Mouse (Mus musculus): ENCODE measurements around the gene Bad. TPM values are rescaled to one million over a fixed set of nuclear protein-coding genes. Genes with fewer than 3 reads are reported as not detected.
A peak's percentile ranks its signal among the peaks of the same experiment; 100 is the strongest.

Bad gene
- total RNA-seq, 1 experiment from 2014 or later = 10.3 TPM

DNA sequence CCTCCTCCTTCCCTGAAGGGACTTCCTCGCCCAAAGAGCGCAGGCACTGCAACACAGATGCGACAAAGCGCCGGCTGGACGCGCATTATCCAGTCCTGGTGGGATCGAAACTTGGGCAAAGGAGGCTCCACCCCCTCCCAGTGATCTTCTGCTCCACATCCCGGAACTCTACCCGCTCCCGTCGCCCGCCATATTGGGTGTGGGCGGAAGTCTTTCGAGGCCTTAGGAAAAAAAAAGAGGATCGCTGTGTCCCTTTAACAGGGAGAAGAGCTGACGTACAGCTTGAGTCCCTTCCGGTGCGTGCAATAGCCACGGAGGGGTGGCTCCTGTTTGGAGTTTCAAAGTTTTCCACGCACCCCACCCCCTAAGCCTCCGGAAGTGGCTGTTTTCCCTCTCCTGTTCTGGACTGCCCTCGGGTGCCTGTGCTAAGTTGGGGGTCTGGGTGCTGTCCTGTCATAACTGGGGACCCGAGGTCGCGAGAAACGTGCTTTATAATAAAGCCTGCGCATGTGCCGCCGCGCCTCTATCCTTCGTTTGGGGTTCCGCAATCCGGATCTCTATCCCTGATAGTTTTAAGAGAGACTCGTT lies 9.8 kb downstream of the Bad start:
- peak; percentile 77 for ATAC-seq (replicated peaks; ENCODE audit: insufficient number of reproducible peaks, low FRiP score, low TSS enrichment, poor library complexity, severe bottlenecking)

DNA sequence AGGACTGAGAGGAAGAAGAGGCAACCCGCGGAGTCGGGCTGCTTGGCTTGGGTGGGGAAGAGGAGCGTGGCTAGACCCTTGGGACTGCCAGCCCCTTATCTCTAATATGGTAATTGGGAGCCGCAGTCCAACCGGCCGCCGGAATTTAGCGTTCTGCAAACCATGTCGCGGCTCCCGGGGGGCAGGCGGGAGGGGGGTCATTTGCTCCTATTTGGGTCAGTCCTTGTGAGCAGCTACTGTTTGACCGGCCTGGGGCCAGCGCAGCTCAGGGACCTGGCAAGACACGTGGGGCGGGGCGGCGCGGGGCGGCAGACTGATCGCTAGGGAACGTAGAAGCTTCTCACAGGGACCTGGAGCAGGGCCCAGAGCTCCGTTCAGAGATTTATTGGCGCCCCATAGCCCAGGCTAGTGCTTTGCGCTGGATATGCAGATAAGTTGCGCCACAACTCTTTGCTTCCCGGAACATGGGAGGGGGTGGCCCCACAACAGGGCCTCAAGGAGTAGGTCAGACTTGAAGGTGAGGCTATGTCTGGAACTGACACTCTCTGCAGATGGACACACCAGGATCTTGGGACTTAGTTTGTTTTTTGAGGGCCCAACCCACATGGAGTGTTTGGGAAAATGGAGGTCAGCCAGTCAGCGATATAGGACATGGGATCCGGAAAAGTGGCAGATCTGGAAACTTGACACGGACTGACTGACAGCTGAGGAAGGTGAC lies 10.5 kb downstream of the Bad start:
- 0 out of 2 replicates have a peak, but pooled peaks have one; percentile 7 for ATAC-seq (replicated peaks; ENCODE audit: insufficient number of reproducible peaks, low FRiP score, low TSS enrichment, poor library complexity, severe bottlenecking)

DNA sequence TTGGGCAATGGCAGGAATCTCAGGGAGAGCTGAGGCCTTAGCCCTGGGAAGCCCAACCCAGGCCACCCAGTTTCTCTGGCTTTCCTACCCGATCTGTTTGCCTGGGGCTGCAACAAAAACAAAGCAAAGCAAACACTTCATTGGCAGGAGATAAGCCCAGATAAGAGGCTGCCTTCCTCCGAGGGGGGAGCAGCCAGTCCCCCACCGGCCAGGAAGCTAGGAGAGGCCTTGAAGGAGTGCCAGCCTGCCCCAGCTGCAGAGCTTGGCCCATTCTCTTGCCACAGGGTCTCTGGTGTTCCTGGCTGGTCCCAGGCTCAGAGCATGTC lies 11.0 kb downstream of the Bad start:
- ATAC-seq (replicated peaks; ENCODE audit: insufficient number of reproducible peaks, low FRiP score, low TSS enrichment, poor library complexity, severe bottlenecking) = no peak

DNA sequence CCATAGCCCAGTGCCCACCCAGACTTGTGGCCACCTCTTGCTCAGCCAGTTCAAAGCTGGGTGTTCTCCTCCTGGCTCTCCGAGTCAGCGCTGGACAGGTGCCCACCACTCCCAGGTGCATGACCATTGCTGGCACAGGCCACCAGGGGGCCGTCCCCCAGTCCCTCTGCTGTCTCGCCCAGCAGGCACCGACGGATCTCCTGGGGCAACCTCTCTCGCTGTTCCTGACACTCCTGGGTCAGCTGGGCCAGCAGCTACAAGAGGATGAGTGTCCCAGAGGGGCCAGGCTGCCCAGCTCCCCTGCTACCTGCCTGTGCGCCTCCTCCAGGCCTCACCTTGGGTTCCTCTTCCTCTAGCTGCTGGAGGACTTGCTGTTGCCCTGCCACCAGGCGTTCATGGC lies 12.4 kb downstream of the Bad start:
- no peak for ATAC-seq (replicated peaks; ENCODE audit: insufficient number of reproducible peaks, low FRiP score, low TSS enrichment, poor library complexity, severe bottlenecking)

DNA sequence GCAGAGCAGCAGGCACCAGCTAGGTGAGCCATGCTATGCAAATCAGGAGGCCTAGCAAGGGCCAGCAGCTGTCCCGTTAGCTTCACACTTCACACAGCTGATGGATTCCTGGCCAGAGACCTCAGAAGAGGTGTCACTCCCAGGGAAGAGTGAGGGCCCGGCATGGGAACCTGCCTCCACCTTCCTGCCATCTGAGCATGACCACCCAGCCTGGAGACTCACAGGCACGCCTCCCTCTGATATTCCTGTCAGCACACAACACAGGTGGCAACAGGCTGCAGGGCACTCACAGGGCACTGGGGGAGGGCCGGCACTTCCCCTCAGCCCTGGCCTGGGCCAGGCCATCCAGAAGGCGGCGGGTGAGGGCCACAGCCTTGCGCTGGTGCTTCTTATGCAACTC lies 13.8 kb downstream of the Bad start:
- ATAC-seq (replicated peaks; ENCODE audit: insufficient number of reproducible peaks, low FRiP score, low TSS enrichment, poor library complexity, severe bottlenecking) = no peak

DNA sequence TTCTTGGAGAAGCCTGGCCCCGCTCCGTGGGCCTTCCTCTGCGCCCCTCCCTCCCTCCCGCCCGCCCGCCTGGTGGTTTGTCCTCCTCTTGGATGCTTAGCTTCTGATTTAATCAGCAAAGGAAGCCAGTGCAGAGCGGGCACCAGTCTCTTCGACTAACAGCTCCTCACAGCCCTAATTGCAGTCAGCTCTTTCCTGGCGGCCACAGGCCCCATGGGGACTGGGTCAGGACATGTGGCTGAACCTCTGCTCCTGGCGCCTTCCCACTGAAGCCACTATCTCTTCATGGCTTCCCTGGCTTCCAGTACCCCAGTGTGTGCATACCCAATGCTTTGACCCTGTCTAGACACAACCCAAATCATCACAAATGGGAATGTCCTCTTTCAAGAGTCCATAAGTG lies 14.8 kb downstream of the Bad start:
- no peak for ATAC-seq (replicated peaks; ENCODE audit: insufficient number of reproducible peaks, low FRiP score, low TSS enrichment, poor library complexity, severe bottlenecking)

DNA sequence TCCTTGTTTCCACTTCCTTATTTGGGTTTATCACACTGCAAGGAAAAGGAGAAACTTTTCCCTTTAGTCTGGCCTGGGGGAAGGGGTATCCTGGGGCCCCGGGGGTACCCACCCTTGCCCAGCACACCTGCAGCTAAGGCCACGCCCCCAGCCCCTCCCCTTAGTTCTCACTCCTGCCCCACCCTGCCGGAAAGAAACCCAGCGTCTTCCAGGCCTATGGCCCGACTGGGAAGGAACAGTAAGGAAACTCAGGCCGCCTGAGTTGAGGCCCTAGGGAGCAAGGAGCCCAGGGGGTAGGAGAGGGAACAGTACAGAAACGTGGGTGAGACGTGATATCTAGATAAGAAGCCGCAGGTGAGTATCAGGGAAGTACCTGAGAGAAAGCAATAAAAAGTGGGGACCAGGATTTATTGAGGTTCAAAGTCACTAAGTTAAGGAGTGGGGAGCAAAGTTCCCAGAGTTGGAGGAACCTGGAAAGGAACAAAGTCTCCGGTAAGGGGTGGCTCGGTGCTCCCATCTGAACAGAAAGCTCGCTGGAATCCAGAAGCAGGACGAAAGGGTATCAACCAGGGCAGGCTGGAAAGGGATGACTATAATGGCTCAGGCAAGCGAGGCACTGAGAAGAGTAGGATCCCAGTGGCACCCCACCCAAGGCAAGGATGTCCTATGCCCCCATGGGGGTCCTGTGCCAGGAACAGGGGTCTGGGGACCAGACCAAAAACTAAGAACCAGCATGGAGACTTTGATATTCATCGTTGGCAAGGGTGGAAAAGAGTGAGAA lies 27.0 kb downstream of the Bad start:
- ATAC-seq (replicated peaks; ENCODE audit: insufficient number of reproducible peaks, low FRiP score, low TSS enrichment, poor library complexity, severe bottlenecking) = no peak

DNA sequence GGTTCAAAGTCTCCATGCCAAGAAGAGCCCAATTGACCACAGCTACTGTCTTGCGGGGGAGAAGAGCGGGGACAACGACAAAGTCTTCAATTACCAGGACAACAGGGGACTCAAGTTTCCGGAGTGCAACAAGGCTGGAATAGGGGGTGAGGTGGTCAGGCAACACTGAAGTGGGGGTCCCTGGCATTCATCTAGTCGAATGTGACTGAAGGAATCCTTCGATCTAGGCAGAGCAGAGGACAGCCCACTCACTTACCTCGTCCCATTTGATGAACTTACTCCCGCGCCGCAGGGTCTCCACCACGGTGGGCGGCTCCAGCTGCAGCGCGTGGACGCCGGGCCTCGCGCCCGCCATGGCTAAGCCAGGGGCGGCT lies 27.6 kb downstream of the Bad start:
- no peak for ATAC-seq (replicated peaks; ENCODE audit: insufficient number of reproducible peaks, low FRiP score, low TSS enrichment, poor library complexity, severe bottlenecking)

DNA sequence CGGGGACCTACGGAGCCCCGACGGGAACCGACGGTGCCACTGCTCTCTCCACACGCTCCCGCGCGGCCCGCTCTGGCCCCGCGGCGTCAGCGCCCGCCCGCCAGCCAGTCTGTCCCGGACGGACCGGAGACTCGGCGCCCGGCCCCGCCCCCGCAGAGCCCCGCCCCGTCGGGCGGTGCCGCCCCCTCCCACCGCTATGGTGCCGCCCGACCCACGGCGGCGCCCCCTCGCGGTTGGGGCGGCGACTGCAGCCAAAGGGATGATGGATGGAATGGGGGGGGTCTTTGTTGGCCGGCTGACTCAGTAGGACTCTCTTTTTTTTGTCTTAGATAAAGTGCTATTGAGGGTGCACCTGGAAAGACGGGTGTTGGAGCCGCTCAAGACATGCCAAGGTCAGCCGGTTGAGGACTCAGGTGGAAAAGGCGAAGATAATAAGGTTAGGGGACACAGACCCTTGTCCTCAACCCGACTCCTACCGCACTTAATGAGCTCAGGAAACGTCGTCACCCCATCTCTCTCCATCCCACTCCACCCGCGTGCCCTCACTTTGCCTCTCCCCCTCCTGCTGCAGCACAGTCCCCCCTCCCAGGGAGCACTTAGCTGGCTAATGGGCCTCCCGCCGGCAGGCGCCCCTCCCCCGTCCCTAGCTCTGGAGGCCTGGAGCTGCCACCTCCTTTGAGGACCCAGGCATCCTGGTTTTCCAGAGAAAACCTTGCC lies 28.2 kb downstream of the Bad start:
- no peak for ATAC-seq (replicated peaks; ENCODE audit: insufficient number of reproducible peaks, low FRiP score, low TSS enrichment, poor library complexity, severe bottlenecking)

DNA sequence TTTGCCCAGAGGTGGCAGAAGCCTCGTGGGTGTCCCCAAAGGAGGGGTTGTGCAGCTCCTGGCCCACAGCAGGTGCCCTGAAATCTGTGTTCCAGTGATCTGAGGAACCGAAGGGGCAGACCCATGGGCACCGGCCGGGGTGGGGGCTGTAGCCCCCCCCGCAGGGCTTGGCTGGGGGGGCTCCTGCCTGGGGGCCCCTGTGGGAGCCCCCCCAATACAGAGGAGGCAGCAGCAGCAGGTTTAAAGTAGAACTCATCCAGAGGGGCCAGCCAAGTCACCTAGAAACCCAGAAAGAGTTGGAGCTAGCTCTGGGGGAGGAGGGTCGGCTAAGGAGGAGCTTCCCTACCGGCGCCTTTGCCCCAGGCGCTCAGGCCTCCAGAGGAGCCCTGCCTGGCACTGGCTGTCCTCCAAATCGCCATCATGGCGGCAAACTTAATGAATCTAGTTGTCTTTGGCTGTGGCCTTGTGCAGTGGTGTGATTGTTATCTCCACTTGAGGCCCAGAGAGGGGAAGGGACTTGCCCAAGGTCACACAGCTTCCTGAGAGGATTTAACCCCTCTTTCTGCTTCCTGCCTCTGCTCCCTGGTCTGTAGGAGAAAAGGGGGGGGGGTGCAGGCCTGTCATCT lies 28.9 kb downstream of the Bad start:
- ATAC-seq (replicated peaks; ENCODE audit: insufficient number of reproducible peaks, low FRiP score, low TSS enrichment, poor library complexity, severe bottlenecking) = no peak

DNA sequence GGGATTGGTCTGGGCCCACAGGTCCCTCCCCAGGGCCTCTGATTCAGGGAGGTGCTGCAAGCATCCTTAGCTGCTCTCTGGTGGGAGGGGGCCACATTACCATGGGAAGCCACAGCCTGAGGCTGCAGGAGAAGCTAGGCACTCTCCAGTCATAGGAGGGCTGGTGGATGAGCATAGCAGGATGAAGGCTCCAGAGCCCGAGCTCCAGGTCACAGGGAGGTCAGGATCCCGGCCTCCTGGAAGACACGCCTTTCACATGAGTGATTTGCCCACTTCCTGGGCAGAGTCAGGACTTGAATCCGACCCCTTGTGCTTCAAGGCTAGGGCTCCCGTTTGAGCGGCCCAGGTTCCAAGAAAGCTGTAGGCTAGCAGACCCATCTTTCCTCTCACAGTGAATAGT lies 30.0 kb downstream of the Bad start:
- ATAC-seq (replicated peaks; ENCODE audit: insufficient number of reproducible peaks, low FRiP score, low TSS enrichment, poor library complexity, severe bottlenecking) = no peak

DNA sequence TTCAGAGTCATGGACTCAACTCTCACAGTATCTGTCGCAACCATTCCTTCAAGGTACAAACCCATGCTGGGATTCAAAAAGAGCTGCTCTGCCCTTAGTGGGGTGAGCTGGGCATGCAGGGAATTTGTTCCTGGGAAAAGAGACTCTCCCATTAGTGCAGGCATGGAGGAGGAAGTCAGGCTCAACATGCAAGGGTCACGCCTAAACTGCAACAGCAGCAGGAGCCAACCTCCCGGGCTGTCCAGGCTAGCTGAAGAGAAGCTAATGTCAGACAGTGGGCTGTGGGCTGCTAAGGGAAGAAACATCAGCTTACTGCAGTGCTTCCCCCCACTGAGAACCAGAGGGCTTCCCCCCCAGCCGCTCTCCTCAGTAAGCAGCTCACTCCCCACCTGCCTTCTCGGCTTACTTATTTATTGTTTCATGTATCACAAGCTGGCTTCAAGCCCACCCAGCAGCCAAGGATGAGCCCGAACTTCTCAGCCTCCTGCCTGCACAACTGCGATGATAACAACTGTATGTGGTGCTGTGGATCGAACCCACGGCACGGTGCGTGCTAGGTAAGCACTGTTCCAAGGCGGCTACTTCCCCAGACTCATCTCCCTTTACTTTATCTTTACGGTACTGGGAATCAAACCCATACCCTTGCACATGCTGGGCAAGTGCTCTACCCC lies 30.7 kb downstream of the Bad start:
- ATAC-seq (replicated peaks; ENCODE audit: insufficient number of reproducible peaks, low FRiP score, low TSS enrichment, poor library complexity, severe bottlenecking) = no peak

DNA sequence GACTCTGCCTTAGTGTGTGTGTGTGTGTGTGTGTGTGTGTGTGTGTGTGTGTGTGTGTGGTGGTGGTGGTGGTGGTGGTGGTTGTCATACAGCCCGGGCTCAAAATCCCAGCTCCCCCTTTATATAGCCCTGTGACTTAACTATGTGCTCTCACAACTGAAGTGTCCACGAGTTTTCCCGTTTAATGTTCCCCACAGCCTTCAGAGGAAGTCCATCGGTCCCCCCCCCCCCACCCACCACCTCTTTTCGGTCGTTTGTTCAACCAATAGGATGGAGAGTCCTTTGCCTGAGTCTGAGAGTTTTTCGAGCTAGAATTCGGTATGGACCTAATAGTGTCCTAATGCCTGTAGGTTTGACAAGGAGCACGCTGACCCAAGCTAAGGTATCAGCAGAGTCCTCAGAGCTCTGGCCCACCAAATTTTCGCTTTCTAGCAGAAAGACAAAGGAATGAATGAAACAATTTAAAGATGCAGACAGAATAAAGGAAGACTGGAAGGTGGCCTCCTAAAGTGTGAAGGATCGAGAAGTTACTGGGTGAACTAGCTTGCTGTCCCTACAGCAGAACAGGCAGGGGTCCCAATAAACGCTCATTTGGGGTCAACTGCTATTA lies 32.0 kb downstream of the Bad start:
- no peak for ATAC-seq (replicated peaks; ENCODE audit: insufficient number of reproducible peaks, low FRiP score, low TSS enrichment, poor library complexity, severe bottlenecking)

DNA sequence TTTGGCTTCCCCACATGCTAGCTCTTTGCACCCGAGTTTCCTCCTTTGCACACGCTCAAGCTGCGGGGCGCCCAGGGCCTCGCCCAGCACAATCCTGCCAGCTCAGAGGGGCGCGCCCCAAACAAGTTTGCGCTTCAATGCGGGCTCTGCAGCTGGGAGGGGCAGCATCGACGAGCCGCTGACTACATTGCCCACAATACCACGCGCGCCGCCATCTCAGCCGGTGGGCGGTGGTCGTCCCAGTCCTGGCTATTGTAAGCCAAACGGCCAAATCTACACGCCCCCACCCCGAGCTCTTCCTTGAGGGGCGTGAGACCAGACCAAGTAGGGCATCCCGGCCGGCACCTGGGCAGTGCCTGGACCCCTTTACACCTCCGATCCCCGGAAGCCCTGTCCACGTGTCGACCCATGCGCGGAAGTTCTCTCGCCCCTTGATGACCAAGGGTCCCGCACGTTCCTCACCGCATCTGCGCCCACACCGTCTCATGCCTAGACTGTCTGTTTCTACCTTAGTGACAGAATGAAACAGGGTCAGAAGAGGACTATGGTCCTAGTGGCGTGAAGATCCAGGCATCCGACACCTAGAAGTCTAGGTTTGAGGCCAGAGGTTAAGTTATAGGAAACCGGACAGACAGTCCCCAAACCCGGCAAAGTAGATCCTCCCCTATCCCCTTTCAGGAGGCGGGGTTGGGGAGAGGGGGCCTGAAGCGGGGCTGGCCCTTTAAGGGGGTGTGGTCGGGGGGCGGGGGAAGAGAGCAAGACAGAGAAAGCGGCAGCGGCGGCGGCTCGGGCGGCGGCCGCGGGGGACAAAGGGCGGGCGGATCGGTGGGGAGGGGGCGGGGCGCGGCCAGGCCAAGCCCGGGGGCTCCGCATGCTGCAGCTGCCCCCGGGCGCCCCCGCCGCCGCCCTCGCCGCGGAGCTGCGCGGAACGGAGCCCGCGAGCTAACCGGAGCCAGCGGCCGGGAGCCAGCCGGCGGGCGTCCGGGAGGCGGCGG lies 32.8 kb downstream of the Bad start, which contains the start of gene Ppp1r14b:
Ppp1r14b (plus strand) TSS at position 758 of the 995 bp plus-strand sequence.
- peak; percentile 68 for ATAC-seq (replicated peaks; ENCODE audit: insufficient number of reproducible peaks, low FRiP score, low TSS enrichment, poor library complexity, severe bottlenecking)

DNA sequence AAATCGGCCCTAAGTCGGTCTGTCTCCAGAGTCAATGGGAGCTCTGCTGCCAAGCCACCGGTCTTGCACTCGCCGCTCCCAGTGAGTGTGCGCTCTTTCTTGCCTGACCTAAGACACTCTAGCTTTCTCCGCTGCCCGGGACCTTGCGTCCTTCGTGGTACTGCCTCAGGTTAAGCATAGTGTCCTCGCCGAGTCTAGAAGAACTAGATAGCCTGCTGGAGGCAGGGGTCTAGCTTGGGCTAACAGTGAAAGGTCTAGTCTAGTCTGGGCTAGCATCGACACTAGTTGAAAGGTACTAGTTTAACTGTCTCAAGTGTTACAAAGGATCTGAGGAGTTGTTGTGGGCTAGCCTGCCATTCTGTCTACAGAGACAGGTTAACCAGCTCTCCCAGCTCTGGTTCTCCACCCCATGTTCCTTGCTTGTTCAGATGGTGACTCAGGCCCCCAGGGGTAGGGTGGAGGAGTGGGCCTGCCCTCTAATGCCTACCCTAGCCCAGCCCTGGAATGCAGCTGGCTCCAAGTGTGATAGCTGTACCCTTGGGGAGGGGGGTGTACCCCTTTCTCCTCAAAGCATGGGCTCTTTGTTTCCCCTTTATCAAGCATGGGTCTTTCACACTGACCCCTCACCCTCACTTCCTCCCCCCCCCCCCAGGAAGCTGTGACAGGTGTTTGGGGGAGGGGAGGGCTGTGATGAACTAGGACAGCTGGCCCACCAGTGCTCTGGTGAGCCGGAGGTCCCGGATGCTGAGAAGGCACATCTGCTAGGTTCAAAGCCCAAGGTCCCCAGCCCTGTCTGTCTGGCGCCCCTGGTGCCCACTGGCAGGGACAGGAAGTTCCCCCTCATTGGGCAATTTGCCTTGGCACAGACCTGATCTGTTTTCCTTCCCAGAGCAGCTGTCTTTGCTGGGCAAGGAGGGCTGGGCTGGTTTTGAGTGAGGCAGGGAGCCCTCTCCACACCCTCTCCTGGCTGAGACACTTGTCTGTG lies 34.2 kb downstream of the Bad start, which contains the start of gene Plcb3:
Plcb3 (minus strand) TSS at position 934 of the 985 bp plus-strand sequence.
- ATAC-seq (replicated peaks; ENCODE audit: insufficient number of reproducible peaks, low FRiP score, low TSS enrichment, poor library complexity, severe bottlenecking) = no peak
